Mouse (Mus musculus): ENCODE results near the gene Sh3glb2. TPM values are rescaled to one million over a fixed set of nuclear protein-coding genes. Genes with fewer than 3 reads are reported as not detected.

The Sh3glb2 gene
- polyA plus RNA-seq, 1 experiment from 2014 or later = 147 TPM

DNA sequence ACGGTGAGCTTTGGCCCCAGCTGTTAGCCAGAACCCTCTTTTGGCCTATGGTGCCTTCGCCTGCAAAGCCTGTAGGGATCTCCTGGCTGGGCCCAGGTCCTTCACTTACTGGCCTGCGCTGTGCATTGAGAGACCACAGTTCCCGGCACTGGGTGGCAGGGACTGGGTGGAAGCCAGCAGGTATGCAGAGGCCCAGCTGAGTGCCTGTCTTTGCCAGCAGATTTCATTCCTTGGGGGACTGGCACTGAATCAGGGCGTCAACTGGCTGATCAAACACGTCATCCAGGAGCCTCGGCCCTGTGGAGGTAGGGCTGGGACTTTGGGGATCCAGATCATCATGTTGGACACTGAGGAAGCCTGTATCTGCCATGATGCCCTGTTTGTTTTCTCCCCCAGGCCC lies 36.6 kb upstream of the Sh3glb2 start:
- H3K9me3 ChIP-seq = no peaks in the 10 kb centered on the region
- H3K9ac ChIP-seq = no peak overlapping the region
- no peak for ATAC-seq (ENCODE audit: low read depth)
- no peak overlapping the region for H3K4me3 ChIP-seq
- no peak overlapping the region for H3K4me2 ChIP-seq
- no peaks in the 10 kb centered on the region for H3K27me3 ChIP-seq
- WGBS = 96% methylated on average over 7 of the region's 7 CpGs
- H3K27ac ChIP-seq (replicated peaks) = no peak overlapping the region
- peaks cover 46% of the 10 kb centered on the region for H3K36me3 ChIP-seq
- H3K4me1 ChIP-seq (replicated peaks) = peaks cover 48% of the 10 kb centered on the region

DNA sequence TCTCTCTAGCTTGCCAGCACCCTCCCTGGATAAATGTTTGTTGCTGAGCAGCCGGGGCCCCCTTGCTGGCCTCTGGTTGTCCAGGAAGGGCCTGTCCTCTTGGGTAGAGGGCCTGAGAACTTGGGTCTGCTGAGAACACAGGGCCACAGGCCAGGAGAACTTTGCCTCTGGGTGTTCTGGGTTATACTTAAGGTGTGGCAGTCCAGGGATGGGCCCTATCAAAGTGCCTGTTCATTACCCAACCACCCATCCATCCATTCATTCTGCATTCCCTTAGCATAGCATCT lies 34.2 kb upstream of the Sh3glb2 start:
- H3K27me3 ChIP-seq = no peaks in the 10 kb centered on the region
- no peaks in the 10 kb centered on the region for H3K9me3 ChIP-seq
- H3K36me3 ChIP-seq = peaks cover 28% of the 10 kb centered on the region
- ATAC-seq (ENCODE audit: low read depth) = no peak
- peak overlapping the region; percentile 63 for H3K4me3 ChIP-seq
- peaks cover 24% of the 10 kb centered on the region for H3K4me1 ChIP-seq (replicated peaks)
- WGBS = 75% methylated on average over 1 of the region's 1 CpGs
- H3K9ac ChIP-seq = peak overlapping the region; percentile 77
- peak overlapping the region; percentile 94 for H3K27ac ChIP-seq (replicated peaks)
- H3K4me2 ChIP-seq = peak overlapping the region; percentile 97

DNA sequence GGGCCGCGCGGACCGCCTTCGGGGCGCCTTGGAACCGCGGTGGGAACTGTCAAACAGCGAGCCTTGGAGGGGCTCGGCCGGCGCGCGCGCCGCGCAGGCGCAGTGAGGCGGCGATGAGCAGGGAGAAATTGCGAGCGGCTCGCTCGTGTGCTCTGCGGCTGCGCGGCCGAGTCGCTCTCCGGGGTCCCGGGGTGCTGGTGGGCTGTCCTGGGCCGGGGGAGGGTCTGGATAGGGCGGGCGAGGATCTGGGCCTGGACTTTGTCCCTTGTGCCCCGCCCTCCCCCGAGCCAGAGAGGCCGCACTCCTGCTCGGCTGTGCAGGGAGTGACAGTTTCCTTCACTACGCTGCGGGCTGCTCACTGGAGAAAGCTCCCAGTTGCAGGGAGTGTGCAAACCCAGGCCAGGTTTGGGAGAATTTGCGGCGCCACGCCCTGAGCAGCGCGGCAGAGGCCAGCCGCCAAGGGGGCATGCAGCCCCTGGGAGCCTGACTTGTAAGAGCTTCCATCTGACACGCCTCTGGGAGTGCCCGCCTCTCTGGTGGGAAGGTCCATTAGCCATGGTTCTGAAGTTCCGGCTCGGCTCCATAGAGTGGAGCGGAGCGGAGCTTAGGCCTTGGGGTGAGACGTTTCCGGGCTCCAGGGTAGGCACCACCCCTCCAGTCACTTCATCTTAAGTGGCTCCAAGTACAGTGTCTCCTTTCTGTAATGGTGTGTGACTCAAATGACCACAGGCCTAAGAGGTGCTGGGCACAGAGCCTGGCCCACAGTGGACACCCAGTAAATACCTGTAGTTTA lies 33.6 kb upstream of the Sh3glb2 start:
- peak overlapping the region; percentile 94 for H3K27ac ChIP-seq (replicated peaks)
- peak overlapping the region; percentile 77 for H3K9ac ChIP-seq
- WGBS = under 1% methylated on average over 40 of the region's 54 CpGs
- H3K4me3 ChIP-seq = peak overlapping the region; percentile 63
- H3K4me1 ChIP-seq (replicated peaks) = peaks cover 24% of the 10 kb centered on the region
- H3K36me3 ChIP-seq = peaks cover 22% of the 10 kb centered on the region
- no peaks in the 10 kb centered on the region for H3K27me3 ChIP-seq
- ATAC-seq (ENCODE audit: low read depth) = peak; percentile 85
- peak overlapping the region; percentile 97 for H3K4me2 ChIP-seq
- no peaks in the 10 kb centered on the region for H3K9me3 ChIP-seq

DNA sequence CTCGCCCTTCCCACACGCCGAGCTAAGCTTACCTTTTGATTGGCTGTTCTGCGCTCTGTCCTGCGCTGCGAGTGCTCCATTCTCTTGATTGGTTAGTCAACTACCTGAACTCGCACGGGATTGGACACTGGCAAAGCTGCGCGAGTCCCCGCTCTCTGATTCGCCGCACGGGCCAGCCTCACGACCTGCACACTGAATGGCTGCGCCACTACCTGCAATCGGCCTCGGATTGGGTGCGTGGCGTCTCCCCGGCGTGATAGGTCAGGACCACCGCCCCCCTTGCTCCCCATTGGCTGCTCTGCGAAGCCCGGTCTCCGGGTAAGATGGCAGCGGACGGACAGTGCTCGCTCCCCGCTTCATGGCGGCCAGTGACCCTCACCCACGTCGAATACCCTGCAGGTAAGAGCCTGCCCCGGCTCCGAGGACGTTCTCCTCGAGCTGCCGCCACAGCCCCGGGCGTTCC lies 33.0 kb upstream of the Sh3glb2 start, which contains the start of gene Dolpp1:
Dolpp1 (plus strand) TSS at position 141 of the 463 bp plus-strand sequence.
- peaks cover 16% of the 10 kb centered on the region for H3K36me3 ChIP-seq
- no peaks in the 10 kb centered on the region for H3K27me3 ChIP-seq
- WGBS = under 1% methylated on average over 40 of the region's 40 CpGs
- peak within 1 kb of the TSS; percentile 97 for H3K4me2 ChIP-seq
- peak within 1 kb of the TSS; percentile 77 for H3K9ac ChIP-seq
- H3K4me3 ChIP-seq = peak within 1 kb of the TSS; percentile 63
- peak within 1 kb of the TSS; percentile 94 for H3K27ac ChIP-seq (replicated peaks)
- H3K4me1 ChIP-seq (replicated peaks) = peaks cover 24% of the 10 kb centered on the region
- no peaks in the 10 kb centered on the region for H3K9me3 ChIP-seq
- peak; percentile 99 for ATAC-seq (ENCODE audit: low read depth)

DNA sequence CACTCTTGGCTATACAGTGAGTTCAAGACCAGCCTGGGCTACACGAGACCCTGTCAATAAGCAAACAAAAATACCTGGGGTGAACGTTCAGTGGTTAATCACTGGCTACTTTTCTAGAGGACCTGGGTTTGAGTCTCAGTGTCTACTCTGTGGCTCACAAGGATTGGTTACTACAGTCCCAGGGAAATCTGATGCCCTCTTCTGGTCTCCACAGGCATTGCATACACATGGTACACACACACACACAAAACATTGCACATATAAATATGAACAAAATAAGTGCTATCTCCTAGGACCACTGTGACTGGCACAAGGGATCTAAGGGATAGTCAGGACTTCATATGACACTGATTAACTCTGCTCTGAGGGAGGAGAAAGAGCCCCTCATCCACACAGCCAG lies 29.9 kb upstream of the Sh3glb2 start:
- ATAC-seq (ENCODE audit: low read depth) = no peak
- Histone ChIP-seq H3K4me1 (replicated peaks) (peaks cover 20% of the 10 kb centered on the region), H3K9me3 (no peaks in the 10 kb centered on the region), H3K36me3 (peaks cover 17% of the 10 kb centered on the region), H3K27ac (replicated peaks) (no peak overlapping the region), H3K9ac (no peak overlapping the region), H3K4me2 (no peak overlapping the region), H3K27me3 (no peaks in the 10 kb centered on the region), H3K4me3 (no peak overlapping the region)
- WGBS = 86% methylated on average over 2 of the region's 2 CpGs

DNA sequence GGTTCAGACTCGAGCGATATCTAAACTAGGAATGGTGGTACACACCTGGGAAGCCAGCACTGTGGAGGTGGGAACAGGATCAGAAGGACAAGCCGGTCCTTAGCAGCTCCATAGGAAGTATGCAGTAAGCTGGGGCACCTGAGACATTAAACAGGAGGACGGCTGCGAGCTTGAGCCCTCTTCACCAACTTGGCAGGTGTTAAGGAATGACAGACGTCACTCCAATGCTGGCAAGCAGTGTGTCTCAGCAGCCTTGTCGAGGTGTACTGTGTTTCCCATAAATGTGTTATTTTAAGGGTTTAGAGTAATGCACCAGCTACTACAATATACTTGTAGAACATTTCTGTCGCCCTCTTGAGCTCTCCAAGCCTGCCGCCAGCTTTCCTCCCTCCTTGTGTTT lies 27.8 kb upstream of the Sh3glb2 start:
- H3K27me3 ChIP-seq = no peaks in the 10 kb centered on the region
- WGBS = 89% methylated on average over 9 of the region's 9 CpGs
- peaks cover 8% of the 10 kb centered on the region for H3K4me1 ChIP-seq (replicated peaks)
- peaks cover 38% of the 10 kb centered on the region for H3K36me3 ChIP-seq
- H3K4me2 ChIP-seq = no peak overlapping the region
- no peak for ATAC-seq (ENCODE audit: low read depth)
- H3K9ac ChIP-seq = no peak overlapping the region
- H3K4me3 ChIP-seq = no peak overlapping the region
- H3K27ac ChIP-seq (replicated peaks) = no peak overlapping the region
- no peaks in the 10 kb centered on the region for H3K9me3 ChIP-seq

DNA sequence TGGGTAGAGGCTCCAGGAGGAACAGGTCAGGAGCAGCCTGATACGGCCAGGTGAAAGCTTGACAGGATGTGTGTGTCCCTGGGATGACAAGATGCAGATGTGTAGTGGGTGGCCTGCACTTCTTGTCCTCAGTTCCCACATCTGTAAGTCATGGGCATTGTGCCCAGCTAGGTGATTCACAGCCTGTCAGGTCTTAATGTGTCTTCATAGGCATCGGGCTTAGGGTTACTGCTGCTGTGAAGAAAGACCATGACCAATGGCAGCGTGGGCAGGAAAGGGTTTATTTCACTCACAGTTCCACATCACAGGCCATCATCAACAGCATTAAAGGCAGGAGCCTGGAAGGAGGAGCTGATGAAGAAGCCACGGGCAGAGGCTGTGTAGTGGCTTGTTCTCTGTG lies 26.5 kb upstream of the Sh3glb2 start:
- H3K9ac ChIP-seq = no peak overlapping the region
- 80% methylated on average over 4 of the region's 4 CpGs for WGBS
- no peaks in the 10 kb centered on the region for H3K9me3 ChIP-seq
- no peak overlapping the region for H3K4me2 ChIP-seq
- no peak overlapping the region for H3K4me3 ChIP-seq
- H3K27me3 ChIP-seq = no peaks in the 10 kb centered on the region
- peaks cover 50% of the 10 kb centered on the region for H3K36me3 ChIP-seq
- no peaks in the 10 kb centered on the region for H3K4me1 ChIP-seq (replicated peaks)
- no peak overlapping the region for H3K27ac ChIP-seq (replicated peaks)
- ATAC-seq (ENCODE audit: low read depth) = no peak

DNA sequence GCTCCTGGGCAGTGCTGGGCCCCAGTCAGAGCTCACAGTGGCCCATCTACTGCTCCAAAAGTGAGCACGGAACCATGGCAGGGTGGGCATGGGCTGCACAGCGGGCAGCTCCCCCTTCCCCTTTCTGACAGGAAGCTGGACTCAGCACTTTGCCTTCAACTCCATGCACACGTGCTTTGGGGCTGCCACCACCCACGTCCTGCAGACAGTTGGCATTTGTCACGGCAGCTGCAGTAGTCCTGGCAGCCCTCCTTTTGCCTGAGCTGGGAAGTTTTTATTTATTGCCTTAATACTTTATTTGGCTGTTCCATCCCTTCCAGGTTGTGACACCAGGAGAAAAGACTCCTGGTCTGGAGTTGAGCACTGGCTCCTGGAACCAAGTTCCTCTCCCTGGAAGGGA lies 25.7 kb upstream of the Sh3glb2 start:
- H3K27ac ChIP-seq (replicated peaks) = no peak overlapping the region
- no peaks in the 10 kb centered on the region for H3K4me1 ChIP-seq (replicated peaks)
- H3K9ac ChIP-seq = no peak overlapping the region
- 81% methylated on average over 5 of the region's 5 CpGs for WGBS
- H3K27me3 ChIP-seq = no peaks in the 10 kb centered on the region
- peaks cover 57% of the 10 kb centered on the region for H3K36me3 ChIP-seq
- H3K9me3 ChIP-seq = no peaks in the 10 kb centered on the region
- H3K4me2 ChIP-seq = no peak overlapping the region
- no peak for ATAC-seq (ENCODE audit: low read depth)
- H3K4me3 ChIP-seq = no peak overlapping the region

DNA sequence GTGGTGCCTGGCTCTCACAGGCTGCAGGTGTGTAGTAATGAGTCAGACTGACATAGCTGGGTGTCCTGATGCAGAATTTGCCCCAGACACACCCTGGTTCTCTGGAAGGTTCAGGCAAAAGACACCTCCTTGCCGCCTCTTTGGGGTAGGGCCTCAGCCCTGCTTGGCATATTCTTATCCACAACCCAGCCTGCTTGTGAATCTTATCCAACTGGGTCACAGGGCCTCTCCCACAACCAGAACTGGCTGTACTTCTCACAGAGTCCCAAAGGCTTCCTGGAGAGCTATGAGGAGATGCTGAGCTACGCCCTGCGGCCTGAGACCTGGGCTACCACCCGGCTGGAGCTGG lies 22.2 kb upstream of the Sh3glb2 start:
- 97% methylated on average over 4 of the region's 4 CpGs for WGBS
- Histone ChIP-seq H3K27ac (replicated peaks) (no peak overlapping the region), H3K36me3 (peaks cover 91% of the 10 kb centered on the region), H3K4me1 (replicated peaks) (no peaks in the 10 kb centered on the region), H3K4me2 (no peak overlapping the region), H3K27me3 (no peaks in the 10 kb centered on the region), H3K4me3 (no peak overlapping the region), H3K9me3 (no peaks in the 10 kb centered on the region), H3K9ac (no peak overlapping the region)
- no peak for ATAC-seq (ENCODE audit: low read depth)

DNA sequence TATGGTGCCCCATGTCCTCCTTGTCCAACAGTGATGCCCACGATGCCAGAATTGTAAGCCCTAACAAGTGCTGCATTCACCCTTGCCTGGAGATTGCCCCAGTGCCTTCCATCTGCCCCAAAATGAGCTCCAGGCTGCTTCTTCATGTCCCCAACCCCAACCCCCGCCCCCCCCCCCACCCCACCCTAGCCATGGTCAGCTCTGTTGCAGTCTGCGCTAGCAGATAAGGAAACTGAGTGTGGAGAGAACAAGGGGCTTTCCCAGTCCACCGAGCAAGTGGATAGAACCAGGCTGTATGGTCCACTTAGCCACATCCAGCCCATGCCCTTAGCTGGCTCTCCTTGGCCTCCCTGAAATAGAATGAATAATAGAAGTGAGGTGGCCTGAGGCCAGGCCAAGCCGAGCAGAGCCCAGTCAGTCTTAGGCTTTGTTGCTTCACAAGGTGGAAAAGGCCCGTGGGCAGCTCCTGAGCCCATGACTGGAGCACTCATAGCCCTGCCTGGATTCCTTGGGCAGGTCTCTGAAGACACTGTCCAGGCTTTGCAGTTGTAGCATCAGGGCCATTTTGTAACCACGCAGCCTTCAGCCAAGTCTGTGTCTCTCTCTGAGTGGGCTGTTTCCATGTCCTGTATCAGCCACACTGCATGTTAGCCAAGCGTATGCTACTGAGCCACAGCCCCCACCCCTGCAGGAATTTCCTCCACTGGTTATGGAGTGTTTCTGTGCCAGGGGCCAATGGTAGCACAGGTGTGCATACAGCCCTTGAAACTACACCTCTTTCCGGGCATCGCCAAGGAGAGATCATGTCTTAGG lies 21.6 kb upstream of the Sh3glb2 start:
- Histone ChIP-seq H3K9ac (no peak overlapping the region), H3K4me2 (no peak overlapping the region), H3K36me3 (peaks cover 96% of the 10 kb centered on the region), H3K9me3 (no peaks in the 10 kb centered on the region), H3K27ac (replicated peaks) (no peak overlapping the region), H3K4me1 (replicated peaks) (no peaks in the 10 kb centered on the region), H3K27me3 (no peaks in the 10 kb centered on the region), H3K4me3 (no peak overlapping the region)
- WGBS = 91% methylated on average over 10 of the region's 10 CpGs
- no peak for ATAC-seq (ENCODE audit: low read depth)

DNA sequence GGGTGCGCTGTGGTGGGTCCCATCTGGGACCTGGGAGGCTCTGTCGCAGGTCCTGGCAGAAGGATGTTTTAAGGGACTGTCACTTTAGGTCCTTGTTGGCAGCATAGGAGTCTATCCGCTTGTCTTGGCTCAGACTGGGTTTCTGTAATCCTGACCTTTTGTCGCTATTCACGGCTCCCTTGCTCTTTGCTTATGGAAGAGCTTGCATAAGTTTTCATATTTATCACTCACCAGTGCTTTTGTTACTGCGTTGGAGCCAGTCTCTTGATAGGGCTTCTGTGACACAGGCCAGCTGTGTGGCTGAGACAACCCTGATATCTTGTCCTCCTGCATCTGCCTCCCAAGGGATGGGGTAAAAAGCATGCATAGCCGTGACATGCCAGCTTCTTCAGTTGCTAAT lies 20.2 kb upstream of the Sh3glb2 start:
- no peaks in the 10 kb centered on the region for H3K9me3 ChIP-seq
- no peak overlapping the region for H3K27ac ChIP-seq (replicated peaks)
- ATAC-seq (ENCODE audit: low read depth) = no peak
- 89% methylated on average over 7 of the region's 7 CpGs for WGBS
- H3K4me1 ChIP-seq (replicated peaks) = no peaks in the 10 kb centered on the region
- peaks cover 93% of the 10 kb centered on the region for H3K36me3 ChIP-seq
- no peak overlapping the region for H3K4me3 ChIP-seq
- H3K4me2 ChIP-seq = no peak overlapping the region
- no peaks in the 10 kb centered on the region for H3K27me3 ChIP-seq
- no peak overlapping the region for H3K9ac ChIP-seq

DNA sequence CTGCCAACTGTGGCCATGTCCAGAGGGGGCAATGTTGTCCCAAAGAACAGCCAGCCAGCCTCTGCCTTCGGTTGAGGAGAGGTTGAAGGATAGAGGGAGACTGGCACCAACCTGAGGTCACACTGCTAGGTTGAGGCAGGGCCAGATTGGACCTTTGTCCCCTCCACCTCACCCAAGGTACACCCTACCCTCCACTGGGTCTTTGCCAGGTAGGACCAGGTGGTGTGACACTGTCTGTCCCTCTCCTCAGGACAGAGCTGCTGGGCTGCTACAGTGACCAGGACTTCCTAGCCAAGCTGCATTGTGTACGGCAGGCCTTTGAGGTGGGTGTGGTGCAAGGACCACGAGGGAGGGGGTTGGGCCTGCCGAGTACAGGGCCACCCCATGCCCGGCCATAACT lies 18.6 kb upstream of the Sh3glb2 start:
- H3K9ac ChIP-seq = no peak overlapping the region
- H3K4me1 ChIP-seq (replicated peaks) = no peaks in the 10 kb centered on the region
- peaks cover 93% of the 10 kb centered on the region for H3K36me3 ChIP-seq
- WGBS = 83% methylated on average over 5 of the region's 5 CpGs
- H3K27ac ChIP-seq (replicated peaks) = no peak overlapping the region
- H3K27me3 ChIP-seq = no peaks in the 10 kb centered on the region
- no peaks in the 10 kb centered on the region for H3K9me3 ChIP-seq
- H3K4me2 ChIP-seq = no peak overlapping the region
- no peak for ATAC-seq (ENCODE audit: low read depth)
- no peak overlapping the region for H3K4me3 ChIP-seq
